Mouse (Mus musculus) erythroblast, adult 5-6 weeks (primary cell): ENCODE data around the gene Btg2. TPM values are rescaled to one million over a fixed set of nuclear protein-coding genes. Genes with fewer than 3 reads are reported as not detected.

Source experiments
- ATAC-seq: replicated peaks from 2 replicates; pipeline ENCODE4 v1.8.0; 2016; ENCODE audit warnings: moderate number of reproducible peaks, mild to moderate bottlenecking, moderate TSS enrichment, inconsistent platforms; ENCODE audit not compliant: poor library complexity, low FRiP score, severe bottlenecking
- total RNA-seq, 2 experiments: library from RNA; stranded (forward) in 1 of 2; stranded (reverse) in 1 of 2; fragments of 150-400 nt in 1 of 2; fragments of 200-764, 138-1000 nt in 1 of 2; gene quantifications; 2 replicates each; pipeline versions ENCODE4 v1.2.3 to v1.2.4; 2015 to 2017; ENCODE audit warnings: low replicate concordance in 2 of 2

Btg2 gene
- total RNA-seq, 2 experiments from 2014 or later = 173 to 411 TPM

- ATAC-seq = no peak
These were observed 1.5 kb upstream of the Btg2 start for GRCm38 (mm10) chr1:134080406-134080805.

GRCm38 (mm10) chr1:134079477-134080163 lies 700 bp upstream of the Btg2 start:
- ATAC-seq = peak; percentile 2

GRCm38 (mm10) chr1:134078061-134078795 lies 692 bp downstream of the Btg2 start:
- peak; percentile 50 for ATAC-seq

- peak; percentile 6; the same call in 1 of the 2 replicates for ATAC-seq
These were observed 1.4 kb downstream of the Btg2 start for GRCm38 (mm10) chr1:134077389-134078060.

- no peak for ATAC-seq
These were observed 2.1 kb downstream of the Btg2 start for GRCm38 (mm10) chr1:134076789-134077188.

GRCm38 (mm10) chr1:134075532-134075931 lies 3.4 kb downstream of the Btg2 start:
- no peak for ATAC-seq

- ATAC-seq = no peak
These were observed 4.3 kb downstream of the Btg2 start for GRCm38 (mm10) chr1:134074606-134075005.

GRCm38 (mm10) chr1:134074184-134074583 lies 4.7 kb downstream of the Btg2 start:
- no peak for ATAC-seq

GRCm38 (mm10) chr1:134073658-134074057 lies 5.3 kb downstream of the Btg2 start:
- ATAC-seq = no peak

GRCm38 (mm10) chr1:134073061-134073564 lies 5.8 kb downstream of the Btg2 start:
- ATAC-seq = peak; percentile 73

- 0 out of 2 replicates have a peak, but pooled peaks have one; percentile 4 for ATAC-seq
These were observed 7.4 kb downstream of the Btg2 start for GRCm38 (mm10) chr1:134071411-134072018.

- ATAC-seq = no peak
These were observed 8.7 kb downstream of the Btg2 start for GRCm38 (mm10) chr1:134070099-134070669.

- no peak for ATAC-seq
These were observed 11.7 kb downstream of the Btg2 start for GRCm38 (mm10) chr1:134067143-134067619.

GRCm38 (mm10) chr1:134066554-134066953 lies 12.4 kb downstream of the Btg2 start:
- no peak for ATAC-seq

- no peak for ATAC-seq
These were observed 13.6 kb downstream of the Btg2 start for GRCm38 (mm10) chr1:134065241-134065809.

GRCm38 (mm10) chr1:134064296-134064831 lies 14.6 kb downstream of the Btg2 start:
- ATAC-seq = no peak

- ATAC-seq = no peak
These were observed 15.2 kb downstream of the Btg2 start for GRCm38 (mm10) chr1:134063773-134064125.

GRCm38 (mm10) chr1:134063086-134063772 lies 15.7 kb downstream of the Btg2 start:
- no peak for ATAC-seq
